Mouse (Mus musculus) midbrain, embryonic 14.5 days (tissue): ENCODE measurements around the gene Chrnb2. TPM values are rescaled to one million over a fixed set of nuclear protein-coding genes. Genes with fewer than 3 reads are reported as not detected.

ENCODE experiments used
- ATAC-seq: fragments of 200-750 bp; cut with Nextera tagmentation; 2 replicates; pipeline ENCODE4 v1.8.0; 2017; ENCODE audit warnings: moderate number of reproducible peaks, moderate library complexity; ENCODE audit not compliant: low FRiP score, low TSS enrichment
- DNase-seq: peaks from one replicate; pipeline ENCODE4 v3.0.0-alpha.2; 2015
- H3K27ac ChIP-seq: fragments of 300-500 bp; sonication (generic); replicated peaks from 2 replicates; pipeline ENCODE4 v1.5.1; 2014; ENCODE audit warnings: mild to moderate bottlenecking, low read depth, low read length, moderate library complexity
- H3K27me3 ChIP-seq: fragments of 300-500 bp; sonication (generic); 2 replicates; pipeline ENCODE4 v1.6.1; 2014; ENCODE audit warnings: low read length, control low read depth, mixed read lengths; ENCODE audit not compliant: control insufficient read depth, insufficient read depth
- H3K36me3 ChIP-seq: fragments of 300-500 bp; sonication (generic); 2 replicates; pipeline ENCODE4 v1.6.1; 2014; ENCODE audit warnings: low read length, control low read depth; ENCODE audit not compliant: control insufficient read depth, insufficient read depth
- H3K4me1 ChIP-seq: fragments of 300-500 bp; sonication (generic); 2 replicates; pipeline ENCODE4 v1.6.1; 2014; ENCODE audit warnings: mild to moderate bottlenecking, antibody characterized with exemption, low read length, control low read depth; ENCODE audit not compliant: control insufficient read depth, insufficient read depth
- H3K4me2 ChIP-seq: fragments of 300-500 bp; sonication (generic); 2 replicates; pipeline ENCODE4 v1.6.1; 2014; ENCODE audit warnings: mild to moderate bottlenecking, low read length, moderate library complexity
- H3K4me3 ChIP-seq: fragments of 300-500 bp; sonication (generic); replicated peaks from 2 replicates; pipeline ENCODE4 v1.5.1; 2014; ENCODE audit warnings: low read depth, low read length
- H3K9ac ChIP-seq: fragments of 300-500 bp; sonication (generic); replicated peaks from 2 replicates; pipeline ENCODE4 v1.6.1; 2014; ENCODE audit warnings: mild to moderate bottlenecking, low read length, moderate library complexity
- H3K9me3 ChIP-seq: fragments of 300-500 bp; sonication (generic); 2 replicates; pipeline ENCODE4 v1.6.1; 2016; ENCODE audit warnings: low read length, control low read depth, mixed read lengths; ENCODE audit not compliant: control insufficient read depth
- whole genome bisulfite sequencing: fragments of 180-500 bp; shearing (Covaris S2); extraction: QIAGEN DNeasy Blood & Tissue Kit; methylation state at CpG from one replicate; pipeline ENCODE4 v1.1.7; 2014; 5-methylcytosine and 5-hydroxymethylcytosine counted together
- polyA plus RNA-seq: library from polyadenylated mRNA; unstranded; fragments of >200 nt; fragmentation: Nextera tagmentation; extraction: Ambion mirVana; gene quantifications from 2 replicates; pipeline ENCODE4 v1.2.1, GENCODE M21; 2014

Chrnb2 gene
- polyA plus RNA-seq, 1 experiment from 2014 or later, result 31.5 TPM

GRCm38 (mm10) chr3:89715207-89715966 lies 49.0 kb downstream of the Chrnb2 start:
- Histone ChIP-seq H3K9ac (peak overlapping the region; percentile 97), H3K36me3 (no peaks in the 10 kb centered on the region), H3K9me3 (no peaks in the 10 kb centered on the region), H3K4me3 (peak overlapping the region; percentile 95), H3K27me3 (no peaks in the 10 kb centered on the region), H3K27ac (peak overlapping the region; percentile 91), H3K4me1 (peaks cover 15% of the 10 kb centered on the region), H3K4me2 (peak overlapping the region; percentile 81)
- 2% methylated on average over 59 of the region's 59 CpGs for whole genome bisulfite sequencing
- ATAC-seq (peak; percentile 73), DNase-seq (peak; percentile 67)

GRCm38 (mm10) chr3:89714359-89715206 lies 49.8 kb downstream of the Chrnb2 start, which contains the start of gene Adar:
Gene Adar, plus strand, starts transcription at chr3:89715022.
- WGBS, result 6% methylated on average over 28 of the region's 28 CpGs
- Histone ChIP-seq H3K4me3 (peak within 1 kb of the TSS; percentile 95), H3K36me3 (no peaks in the 10 kb centered on the region), H3K9ac (peak within 1 kb of the TSS; percentile 97), H3K4me1 (peaks cover 15% of the 10 kb centered on the region), H3K27me3 (no peaks in the 10 kb centered on the region), H3K4me2 (peak within 1 kb of the TSS; percentile 81), H3K27ac (peak within 1 kb of the TSS; percentile 91), H3K9me3 (no peaks in the 10 kb centered on the region)
- DNase-seq, result peak; percentile 94
- ATAC-seq, result peak; percentile 88

- H3K9ac ChIP-seq, result no peak overlapping the region
- no peak for DNase-seq
- whole genome bisulfite sequencing, result 85% methylated on average over 6 of the region's 6 CpGs
- H3K9me3 ChIP-seq, result no peaks in the 10 kb centered on the region
- ATAC-seq, result no peak
- H3K27me3 ChIP-seq, result no peaks in the 10 kb centered on the region
- H3K27ac ChIP-seq, result no peak overlapping the region
- H3K4me1 ChIP-seq, result no peaks in the 10 kb centered on the region
- H3K36me3 ChIP-seq, result no peaks in the 10 kb centered on the region
- no peak overlapping the region for H3K4me3 ChIP-seq
- H3K4me2 ChIP-seq, result no peak overlapping the region
Measured at GRCm38 (mm10) chr3:89704064-89704463, 60.4 kb downstream of the Chrnb2 start.

GRCm38 (mm10) chr3:89703596-89703995 lies 60.8 kb downstream of the Chrnb2 start:
- H3K4me3 ChIP-seq, result no peak overlapping the region
- no peaks in the 10 kb centered on the region for H3K4me1 ChIP-seq
- no peak overlapping the region for H3K9ac ChIP-seq
- H3K27ac ChIP-seq, result no peak overlapping the region
- 50% methylated on average over 3 of the region's 3 CpGs for WGBS
- DNase-seq (no peak), ATAC-seq (no peak)
- no peaks in the 10 kb centered on the region for H3K36me3 ChIP-seq
- no peaks in the 10 kb centered on the region for H3K9me3 ChIP-seq
- H3K4me2 ChIP-seq, result no peak overlapping the region
- no peaks in the 10 kb centered on the region for H3K27me3 ChIP-seq

- WGBS, result 86% methylated on average over 11 of the region's 11 CpGs
Measured at GRCm38 (mm10) chr3:89700461-89700860, 64.0 kb downstream of the Chrnb2 start.

GRCm38 (mm10) chr3:89698958-89699357 lies 65.5 kb downstream of the Chrnb2 start:
- Histone ChIP-seq H3K4me2 (no peak overlapping the region), H3K9me3 (no peaks in the 10 kb centered on the region), H3K9ac (no peak overlapping the region), H3K36me3 (no peaks in the 10 kb centered on the region), H3K27me3 (no peaks in the 10 kb centered on the region), H3K4me1 (no peaks in the 10 kb centered on the region), H3K27ac (no peak overlapping the region), H3K4me3 (no peak overlapping the region)
- 84% methylated on average over 1 of the region's 1 CpGs for WGBS
- DNase-seq (no peak), ATAC-seq (no peak)

More at GRCm38 (mm10) chr3:89700461-89700860, 64.0 kb downstream of the Chrnb2 start:
- DNase-seq, result no peak
- Histone ChIP-seq H3K27me3 (no peaks in the 10 kb centered on the region), H3K4me3 (no peak overlapping the region), H3K9me3 (no peaks in the 10 kb centered on the region), H3K9ac (no peak overlapping the region), H3K4me2 (no peak overlapping the region), H3K4me1 (no peaks in the 10 kb centered on the region), H3K36me3 (no peaks in the 10 kb centered on the region), H3K27ac (no peak overlapping the region)
- ATAC-seq, result no peak

Other genes with a start within 250 kb of the Chrnb2 start
- gene Kcnn3, start 244.5 kb downstream of the Chrnb2 start, polyA plus RNA-seq, result 5.3 and 6.4 TPM in 2 replicates
- 26.1 and 33.6 TPM in 2 replicates for gene Adar, start 49.6 kb downstream of the Chrnb2 start, polyA plus RNA-seq
- 22.2 and 25.0 TPM in 2 replicates for gene Ube2q1, start 9.0 kb upstream of the Chrnb2 start, polyA plus RNA-seq
- 0.57 and 2.0 TPM in 2 replicates for gene She, start 66.7 kb upstream of the Chrnb2 start, polyA plus RNA-seq
- gene Il6ra, start 148.6 kb upstream of the Chrnb2 start, polyA plus RNA-seq, result 0.27 and 0.66 TPM in 2 replicates
- 13.6 and 14.7 TPM in 2 replicates for gene Atp8b2, start 198.9 kb upstream of the Chrnb2 start, polyA plus RNA-seq
- 111 and 114 TPM in 2 replicates for gene Hax1, start 234.1 kb upstream of the Chrnb2 start, polyA plus RNA-seq